Mouse (Mus musculus) cerebellum, adult 9-11 months (tissue): ENCODE measurements around the gene Actr8.

Source experiments
- DNase-seq: peaks from one replicate; pipeline ENCODE4 v3.0.0; 2022

Gene Actr8

DNA sequence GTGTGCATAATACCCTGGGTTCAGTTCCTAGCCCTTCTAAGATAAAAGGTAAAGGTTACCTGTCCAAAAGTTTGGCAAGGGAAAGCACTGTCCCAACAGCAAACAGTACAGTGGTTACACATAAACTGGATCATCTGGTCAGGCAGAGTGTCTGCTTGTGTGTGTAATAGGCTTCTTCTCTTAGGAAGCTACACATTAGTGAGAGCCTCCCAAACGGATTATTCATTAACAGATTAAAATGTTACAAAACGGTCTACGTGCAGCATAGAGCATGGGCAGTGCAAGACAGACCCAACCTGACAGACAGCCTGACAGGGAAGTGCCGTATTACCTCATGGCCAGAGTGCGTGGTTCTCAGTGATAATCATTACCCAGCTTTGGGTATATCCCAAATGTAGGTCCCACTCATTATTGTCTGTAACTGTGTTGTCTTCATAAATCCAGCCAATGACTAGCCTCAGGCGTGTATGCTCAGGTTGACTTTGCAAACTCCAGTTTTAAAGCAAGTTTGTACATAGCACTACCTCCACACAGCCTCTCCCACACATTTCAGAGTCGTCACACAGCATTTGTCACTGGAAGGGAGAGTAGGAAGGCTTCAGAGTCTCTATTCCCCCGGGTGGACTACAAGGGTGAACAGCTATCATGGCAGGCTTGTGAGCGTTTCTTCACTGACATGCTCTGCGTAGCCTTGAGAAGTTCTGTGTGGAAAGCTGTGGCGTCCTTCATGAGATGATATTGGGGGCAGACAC, 18.0 kb downstream of the Actr8 start:
- no peak for DNase-seq

DNA sequence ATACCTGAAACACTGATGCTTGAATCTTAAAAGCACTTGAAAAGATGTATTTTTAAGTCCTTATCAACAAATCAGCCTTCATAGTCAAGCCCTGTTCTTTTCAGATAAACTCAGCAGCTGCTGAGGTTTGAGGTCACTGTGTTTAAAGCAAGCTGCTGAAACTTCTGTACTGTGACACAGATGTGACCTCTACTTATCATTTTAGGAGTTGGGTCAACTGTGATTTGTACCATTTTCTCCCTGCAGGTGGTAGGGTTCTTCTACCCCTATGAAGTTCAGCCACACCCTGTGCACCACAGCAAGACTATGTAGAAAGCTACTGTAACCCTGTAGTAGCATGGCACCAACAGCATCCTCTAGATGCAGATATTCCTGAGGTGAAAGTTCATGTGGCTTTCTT, 19.2 kb downstream of the Actr8 start:
- no peak for DNase-seq

DNA sequence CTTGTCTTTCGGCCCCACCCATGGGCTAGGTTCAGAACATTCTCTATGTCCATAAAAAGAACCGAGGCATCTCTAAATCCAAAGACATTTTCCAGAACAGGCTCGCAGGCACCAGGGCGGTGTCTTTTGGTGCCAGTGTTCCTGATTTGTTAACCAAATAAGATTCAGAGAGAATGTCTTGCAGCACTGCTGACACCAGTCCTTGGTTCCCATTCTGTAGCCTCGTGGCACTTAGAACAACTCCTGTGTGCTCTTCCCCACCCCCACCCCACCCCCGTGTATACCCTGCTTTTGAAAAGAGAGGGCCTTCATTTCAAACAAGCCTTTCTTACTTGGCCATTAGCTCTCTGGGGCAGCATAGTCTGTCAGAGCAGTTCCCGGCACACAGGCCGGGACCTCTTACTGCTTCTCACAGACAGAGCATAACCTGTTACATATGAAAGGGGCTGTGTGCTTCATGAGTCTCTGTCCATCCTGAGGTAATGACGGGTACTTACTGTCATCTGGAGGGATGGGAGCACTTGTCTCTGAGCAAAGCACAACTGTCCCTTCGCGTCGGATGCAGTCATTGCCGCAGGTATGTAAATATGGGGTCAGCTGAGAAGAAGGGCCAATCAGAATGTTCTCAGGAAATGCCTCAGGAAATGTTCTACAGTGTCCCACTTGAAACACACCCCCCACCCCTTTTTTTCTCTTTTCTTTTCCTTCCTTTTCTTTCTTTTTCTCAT, 20.8 kb downstream of the Actr8 start:
- DNase-seq = no peak

DNA sequence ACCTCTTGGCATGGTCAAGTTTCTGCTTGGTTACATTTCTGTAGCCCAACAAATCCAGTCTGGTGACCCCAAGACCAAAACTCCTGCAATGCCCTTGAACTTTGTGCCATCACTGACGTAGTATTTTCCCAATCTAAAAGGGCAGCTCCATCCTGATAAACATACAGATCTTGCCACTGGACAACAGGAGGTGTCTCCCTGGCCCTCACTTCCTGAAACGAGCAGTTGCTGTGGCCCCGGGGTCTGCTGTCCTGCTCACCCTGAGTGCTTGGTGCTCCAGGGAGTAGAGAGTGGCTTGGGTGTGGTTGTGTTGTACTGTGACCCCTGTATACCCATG, 21.3 kb downstream of the Actr8 start:
- DNase-seq = no peak

DNA sequence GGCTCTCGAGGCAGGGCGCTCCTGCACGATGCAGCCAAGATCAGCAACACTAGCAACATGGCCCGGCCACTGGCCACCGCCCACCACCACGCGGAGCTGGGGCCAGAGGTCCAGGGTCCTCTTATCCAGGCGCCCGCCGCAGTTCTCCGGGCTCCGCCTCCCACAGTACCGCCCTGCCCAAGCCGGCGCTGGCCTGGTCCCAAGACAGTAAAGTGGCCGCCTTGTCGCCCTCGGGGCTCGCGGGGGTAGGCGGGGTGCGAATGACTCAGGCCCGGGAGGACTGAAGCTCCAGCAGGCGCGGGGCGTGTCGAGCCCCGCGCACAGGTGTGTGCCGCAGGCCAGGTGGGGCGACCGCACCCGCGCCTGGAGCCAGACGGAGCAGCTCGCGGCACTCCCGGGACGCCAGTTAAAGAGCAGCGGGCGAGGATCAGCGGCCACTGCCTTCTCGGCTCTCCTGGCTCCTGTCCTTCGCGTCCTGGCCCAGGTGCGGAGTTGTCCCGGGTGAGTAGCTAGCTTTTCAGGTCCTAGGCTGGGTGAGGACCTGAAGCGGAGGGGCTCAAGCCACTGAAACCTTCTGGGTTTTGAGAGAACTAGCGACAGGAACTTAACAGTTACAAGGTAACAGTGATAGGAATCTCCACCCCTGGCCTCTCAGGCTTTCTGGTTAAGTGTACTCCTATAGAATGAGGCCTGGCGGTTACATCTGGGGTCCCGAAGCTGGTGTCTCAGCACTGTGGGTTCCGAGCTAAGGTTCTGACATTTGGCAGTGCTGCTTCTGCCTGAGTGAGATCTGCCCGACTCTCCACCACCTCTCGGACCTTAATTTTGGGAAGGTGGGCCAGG, 30.8 kb downstream of the Actr8 start, which contains the start of the genes Il17rb and Chdh:
Gene Il17rb, minus strand, starts transcription at position 164 of the 843 bp plus-strand sequence.
Gene Chdh, plus strand, starts transcription at position 291 of the 843 bp plus-strand sequence.
- DNase-seq = peak; percentile 17

DNA sequence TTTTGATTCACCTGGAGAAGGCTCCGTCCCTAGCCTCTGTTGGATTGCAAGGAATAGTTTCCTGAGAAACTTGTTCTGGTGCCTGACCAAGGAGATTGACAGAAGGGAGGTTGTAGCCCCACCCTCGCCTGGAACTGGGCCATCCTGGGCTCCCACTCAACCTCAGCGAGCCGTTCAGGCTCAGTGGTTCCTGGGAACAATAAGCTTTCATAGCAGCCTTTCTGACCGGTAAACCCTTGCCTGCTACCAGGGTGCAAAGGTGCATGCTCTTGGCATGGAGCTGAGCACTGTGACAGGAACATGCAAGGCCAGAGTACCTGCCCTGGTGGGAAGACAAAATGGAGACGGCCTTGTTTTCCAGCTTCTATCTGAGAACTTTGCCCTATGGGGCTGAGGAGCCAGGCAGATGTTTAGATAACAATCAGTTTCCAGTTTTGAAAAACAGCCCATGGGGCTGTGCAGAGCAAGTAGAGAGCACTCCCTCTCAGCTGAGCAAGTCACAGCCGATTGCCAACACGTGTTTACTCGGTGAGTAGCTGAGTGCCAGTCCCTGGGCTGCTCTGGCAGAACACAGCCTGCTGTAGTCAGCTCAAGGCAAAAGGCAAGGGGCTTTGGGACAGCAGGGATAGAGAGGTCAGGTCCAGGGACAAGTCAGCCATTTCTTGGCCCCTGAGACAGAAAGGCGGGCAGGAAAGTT, 31.9 kb downstream of the Actr8 start:
- no peak for DNase-seq

DNA sequence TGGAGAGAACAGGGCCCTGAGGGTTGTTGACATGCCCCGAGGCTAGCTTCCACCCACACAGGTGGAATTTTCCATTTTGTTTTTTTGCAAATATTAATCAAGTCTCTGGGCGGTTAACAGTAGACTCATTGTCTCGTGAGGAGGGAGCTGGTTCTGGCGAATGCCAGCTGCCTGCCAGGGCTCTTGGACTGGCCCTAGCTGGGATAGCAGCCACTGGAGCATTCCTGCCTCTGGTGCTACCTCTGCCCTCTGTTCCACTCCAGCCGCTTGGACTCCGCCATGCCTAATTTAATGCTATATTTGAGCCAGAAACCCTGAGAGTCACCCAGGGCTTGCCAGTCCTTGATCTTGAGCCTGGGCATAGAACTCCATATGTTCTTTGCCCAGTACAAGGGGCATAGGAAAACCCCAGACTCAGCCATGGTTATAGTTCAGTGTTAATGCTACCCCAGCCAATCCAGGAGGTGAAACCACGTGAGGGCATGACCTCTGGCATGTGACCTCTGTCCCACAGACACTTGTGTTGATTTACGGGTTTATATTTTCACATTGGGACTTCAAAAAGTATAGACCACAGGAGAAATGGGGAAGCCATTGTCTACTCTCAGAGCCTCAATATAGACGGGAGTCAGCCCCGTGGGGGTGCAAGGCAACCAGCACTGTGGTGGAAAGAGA, 33.9 kb downstream of the Actr8 start:
- peak; percentile 33 for DNase-seq

DNA sequence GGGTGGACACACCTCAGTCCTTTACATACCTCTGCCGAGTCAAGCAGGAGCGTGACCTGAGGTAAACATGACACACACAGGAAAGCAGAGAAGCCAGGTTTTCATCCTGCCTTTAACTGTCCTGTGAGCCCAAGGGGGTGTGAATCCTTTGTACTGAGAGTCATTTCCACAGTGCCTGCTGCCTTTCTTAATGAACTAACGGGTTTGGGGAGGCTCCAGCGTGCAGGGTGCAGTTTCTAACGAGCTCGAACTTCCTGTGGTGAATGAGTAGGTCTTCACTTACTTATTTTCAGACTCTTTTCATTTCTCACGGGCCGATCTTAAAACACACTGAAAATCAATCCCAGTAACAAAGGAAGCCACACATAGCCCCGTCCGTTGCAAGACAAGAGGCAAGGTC, 36.4 kb downstream of the Actr8 start:
- no peak for DNase-seq

DNA sequence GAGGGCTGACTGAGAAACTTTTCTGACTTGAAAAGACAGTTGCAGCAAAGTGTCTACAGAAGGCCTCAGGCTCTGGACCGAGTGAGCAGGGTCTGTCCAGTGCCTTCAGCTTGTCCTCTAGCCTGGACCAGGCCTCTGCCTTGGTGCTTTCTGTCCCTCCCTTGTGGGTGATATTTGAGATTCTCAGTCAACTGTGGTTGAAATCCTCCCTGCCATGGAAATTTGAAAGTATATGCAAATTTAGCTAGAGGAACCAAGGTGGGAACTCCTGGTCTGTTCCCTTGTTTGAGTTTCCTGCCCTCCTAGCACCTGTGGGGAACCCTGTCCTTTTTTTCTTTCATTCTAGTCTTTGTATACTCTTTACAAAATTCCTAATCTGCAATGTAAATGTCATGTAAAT, 36.9 kb downstream of the Actr8 start:
- no peak for DNase-seq

DNA sequence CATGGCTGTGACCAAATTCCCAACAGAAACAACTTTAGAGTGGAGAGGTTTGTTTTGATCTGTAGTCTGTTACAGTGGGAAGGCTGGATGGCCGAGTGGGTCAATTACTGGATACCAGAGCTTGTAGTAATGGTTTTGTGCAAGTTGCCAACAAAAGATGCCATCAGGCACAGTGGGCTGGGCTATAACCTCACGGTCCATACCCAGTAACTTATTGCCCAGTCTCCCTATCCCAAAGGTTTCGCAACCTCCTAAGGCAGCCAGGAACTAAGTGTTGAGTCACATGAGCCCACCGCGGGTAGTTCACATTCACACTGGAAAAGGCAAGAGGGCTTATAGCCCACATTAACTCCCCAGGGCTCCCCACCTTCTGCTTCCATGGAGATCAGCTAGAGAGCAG, 38.5 kb downstream of the Actr8 start:
- no peak for DNase-seq

DNA sequence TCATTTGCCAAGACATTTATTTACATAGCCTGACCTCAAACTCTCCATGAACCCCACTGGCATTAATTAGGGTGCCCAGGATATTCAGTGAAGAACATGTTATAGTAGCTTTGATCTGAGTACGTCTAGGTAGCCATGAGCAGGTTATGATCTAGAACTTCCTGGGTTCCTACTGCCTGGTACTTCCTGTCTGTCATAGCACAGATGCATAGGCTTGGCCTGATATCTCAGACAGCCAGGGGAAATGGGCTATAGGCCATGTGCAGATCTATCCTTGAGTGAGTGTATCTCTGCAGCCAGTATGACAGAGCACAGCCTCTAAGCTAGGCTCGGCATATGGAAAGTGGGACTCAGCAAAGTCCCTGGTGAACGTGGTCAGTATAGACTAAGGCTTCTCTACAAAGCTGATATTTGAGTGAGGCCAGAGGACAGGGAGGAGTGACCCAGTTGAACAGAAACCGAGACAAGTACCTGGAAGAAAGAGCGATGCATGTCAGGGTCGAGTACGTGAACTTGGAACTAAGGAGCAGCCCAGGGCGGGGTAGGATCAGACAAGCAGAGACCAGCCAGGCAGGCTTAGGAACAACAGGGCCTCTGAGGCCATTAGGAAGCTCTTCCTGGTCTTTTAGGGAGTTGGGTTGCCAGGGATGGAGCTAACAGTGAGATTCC, 39.8 kb downstream of the Actr8 start:
- DNase-seq = no peak

DNA sequence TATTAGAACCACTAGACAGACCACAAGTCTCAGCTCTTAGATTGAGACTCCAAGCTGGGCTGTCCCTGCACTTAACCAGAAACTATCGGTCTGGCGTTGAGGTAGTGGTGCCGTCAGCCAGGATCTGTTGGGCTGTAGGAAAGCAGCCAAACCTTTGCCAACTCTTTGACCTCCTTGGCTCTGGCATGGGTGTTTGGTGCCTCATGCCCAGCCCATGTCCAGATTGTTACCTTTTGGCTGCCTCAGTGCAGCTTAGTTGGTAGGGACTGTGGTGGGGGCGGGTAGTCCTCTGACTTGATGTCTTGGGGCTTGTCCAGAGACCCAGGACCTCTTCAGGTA, 40.3 kb downstream of the Actr8 start:
- DNase-seq = no peak

DNA sequence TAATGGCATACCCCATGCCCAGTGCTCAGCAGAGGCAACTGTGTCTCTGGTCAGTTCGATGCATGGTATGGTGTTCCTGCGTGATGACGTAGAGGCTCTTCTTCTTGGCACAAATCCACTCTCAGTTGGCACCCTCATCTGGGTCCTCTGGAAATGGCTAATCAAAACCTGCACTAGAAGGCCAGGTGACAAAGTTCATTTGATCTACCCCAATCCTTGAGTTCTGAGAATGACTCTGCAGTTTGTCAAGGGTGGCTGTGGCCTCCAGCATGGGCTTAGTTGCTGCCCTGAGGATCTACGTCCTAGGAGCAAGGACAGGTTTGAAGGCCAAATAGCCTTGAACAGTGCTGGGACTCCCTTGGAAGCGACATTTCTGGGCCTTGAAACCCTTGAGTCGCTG, 40.7 kb downstream of the Actr8 start:
- no peak for DNase-seq

DNA sequence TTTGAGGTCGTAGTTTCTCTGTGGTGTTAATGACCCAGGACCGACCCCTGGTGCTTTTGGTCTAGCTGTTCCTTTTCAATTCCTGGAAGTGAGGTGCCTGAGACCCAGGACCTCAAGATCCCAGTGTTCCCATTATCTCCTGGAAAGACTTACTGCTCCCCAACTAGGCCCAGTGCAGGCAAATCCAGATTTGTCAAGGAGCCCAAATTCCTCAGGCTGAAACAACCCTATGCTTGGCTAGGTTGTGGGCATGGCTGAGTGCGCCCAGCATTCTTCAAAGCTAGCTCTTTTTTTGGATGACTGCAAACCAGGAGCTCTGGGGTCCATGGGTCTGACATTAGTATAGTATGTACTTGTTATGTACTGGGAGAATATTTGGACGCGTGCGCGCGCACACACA, 41.2 kb downstream of the Actr8 start:
- DNase-seq = no peak

DNA sequence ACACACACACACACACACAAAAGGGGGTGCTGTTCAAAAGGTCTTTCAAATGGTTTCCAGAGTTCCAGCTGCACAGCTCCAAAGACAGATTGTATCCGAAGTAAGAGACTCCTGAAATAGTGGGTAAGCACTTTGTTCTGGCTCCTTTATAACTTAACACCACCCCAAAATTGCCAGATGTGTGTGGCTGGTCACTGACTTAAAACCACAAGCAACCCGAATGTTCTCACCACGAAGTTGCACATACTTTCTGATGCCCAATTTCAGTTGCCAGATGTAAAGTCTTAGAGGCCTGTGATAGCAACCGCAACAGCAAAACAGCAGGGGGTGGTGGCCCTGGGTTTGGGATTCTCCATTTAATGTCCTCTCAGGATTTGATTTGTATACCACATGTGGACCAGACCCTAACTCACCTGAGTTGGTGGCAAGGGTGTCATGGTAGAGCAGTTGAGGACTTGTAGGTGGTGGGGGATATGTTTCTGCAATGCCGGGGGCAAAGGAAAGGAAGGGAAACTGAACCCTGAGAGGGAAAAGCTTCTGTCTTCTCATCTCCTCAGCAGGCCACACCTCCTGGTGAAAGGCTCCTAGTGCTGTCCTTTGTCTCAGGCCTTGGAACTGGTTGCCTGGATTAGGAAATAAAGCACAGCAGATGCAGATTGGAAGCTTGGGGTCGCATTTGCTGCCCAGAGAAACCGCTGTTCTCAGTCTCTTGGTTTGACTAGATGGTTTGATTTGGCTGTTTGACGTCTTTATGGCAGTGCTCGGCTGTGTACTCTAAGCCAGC, 41.8 kb downstream of the Actr8 start:
- no peak for DNase-seq

DNA sequence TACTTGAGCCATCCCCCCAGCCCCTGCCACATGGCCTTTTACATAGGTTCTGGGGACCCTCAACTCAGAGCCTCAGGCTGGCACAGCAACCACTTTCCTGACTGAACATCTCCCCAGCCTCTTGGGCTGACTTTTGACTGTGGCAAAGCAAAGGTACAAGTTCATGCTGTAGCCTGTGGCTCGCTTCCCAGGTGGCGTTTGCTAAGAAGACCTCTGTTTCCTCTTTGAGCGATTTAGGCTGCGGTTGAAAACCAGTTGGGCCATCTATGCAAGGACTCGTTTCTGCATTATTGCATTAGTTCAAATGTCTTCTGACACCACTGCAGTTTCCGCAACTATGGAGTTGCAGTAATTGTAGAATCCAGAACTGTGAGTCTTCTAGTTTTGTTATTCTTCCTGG, 44.3 kb downstream of the Actr8 start:
- DNase-seq = no peak

DNA sequence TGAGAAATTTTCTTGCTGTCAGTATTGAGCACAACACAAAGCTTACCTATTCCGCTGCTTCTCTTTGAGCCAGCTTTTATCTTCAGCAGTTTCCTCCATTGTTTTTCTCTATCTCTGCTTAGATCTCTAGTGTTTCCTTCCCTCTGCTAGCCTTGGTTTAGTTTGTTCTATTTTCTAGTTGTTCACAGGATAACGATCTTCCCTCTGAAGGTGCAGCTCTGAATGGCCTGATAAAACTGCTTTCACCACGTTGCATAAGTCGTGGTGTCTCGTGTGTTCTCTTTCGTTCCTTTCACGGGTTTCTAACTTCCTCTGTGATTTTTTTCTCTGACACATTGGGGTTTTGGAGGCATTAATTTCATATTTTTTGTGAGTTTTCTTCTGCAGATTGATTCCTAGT, 46.2 kb downstream of the Actr8 start:
- DNase-seq = no peak

DNA sequence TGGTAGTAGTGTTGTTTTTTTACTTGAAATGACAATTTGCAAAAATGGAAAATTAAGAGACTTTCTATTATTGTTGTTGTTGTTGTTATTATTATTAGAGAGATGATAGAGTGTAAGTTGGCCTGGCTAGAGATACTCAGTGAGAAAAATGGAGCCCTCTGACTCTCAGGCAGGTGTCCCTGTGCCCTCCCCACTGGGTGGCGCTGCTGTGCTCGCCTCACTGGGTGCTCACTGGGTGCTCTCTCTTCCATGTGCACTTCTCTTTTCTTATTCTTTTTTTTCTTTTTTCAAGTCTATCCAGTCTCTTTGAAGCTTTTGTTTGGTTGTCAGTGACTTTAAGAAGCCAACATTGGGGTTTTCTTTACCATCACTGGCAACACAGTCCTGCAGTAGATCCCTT, 49.2 kb downstream of the Actr8 start:
- DNase-seq = no peak

DNA sequence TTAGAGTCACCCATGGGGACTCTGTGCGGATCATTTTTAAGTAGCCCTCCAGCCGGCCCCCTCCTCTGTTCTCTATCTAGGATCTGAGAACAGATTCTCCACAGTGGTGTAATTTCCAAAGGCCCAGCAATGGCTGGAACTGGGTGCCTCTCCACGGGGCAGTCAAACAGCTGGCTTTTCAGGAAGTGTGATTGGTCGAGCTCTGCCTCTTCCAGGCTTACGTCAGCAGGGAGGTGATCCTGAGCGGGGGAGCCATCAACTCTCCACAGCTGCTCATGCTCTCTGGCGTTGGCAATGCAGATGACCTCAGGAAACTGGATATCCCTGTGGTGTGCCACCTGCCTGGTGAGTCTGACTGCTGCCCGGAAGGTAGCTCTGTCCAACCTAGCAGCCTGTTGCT, 55.3 kb downstream of the Actr8 start:
- DNase-seq = no peak

DNA sequence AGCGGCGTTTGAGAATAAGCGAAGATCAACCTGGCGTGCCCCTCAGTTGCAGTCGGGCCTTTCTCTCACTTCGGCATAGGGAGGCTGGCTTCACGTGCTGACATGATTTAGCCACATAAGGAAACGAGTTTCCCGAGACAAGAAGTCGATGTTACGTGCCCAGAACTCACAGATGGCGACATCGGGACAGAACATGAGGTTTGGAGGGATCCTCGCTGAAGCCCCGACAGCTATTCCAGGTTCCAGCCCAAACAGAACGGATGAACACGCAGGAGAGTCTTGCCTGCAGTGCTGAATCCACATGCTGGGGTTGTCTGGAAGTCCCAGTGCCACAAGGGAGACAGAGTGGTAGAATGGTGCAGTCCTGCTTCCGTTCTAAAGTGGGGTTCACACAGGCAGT, 60.3 kb downstream of the Actr8 start:
- no peak for DNase-seq

DNA sequence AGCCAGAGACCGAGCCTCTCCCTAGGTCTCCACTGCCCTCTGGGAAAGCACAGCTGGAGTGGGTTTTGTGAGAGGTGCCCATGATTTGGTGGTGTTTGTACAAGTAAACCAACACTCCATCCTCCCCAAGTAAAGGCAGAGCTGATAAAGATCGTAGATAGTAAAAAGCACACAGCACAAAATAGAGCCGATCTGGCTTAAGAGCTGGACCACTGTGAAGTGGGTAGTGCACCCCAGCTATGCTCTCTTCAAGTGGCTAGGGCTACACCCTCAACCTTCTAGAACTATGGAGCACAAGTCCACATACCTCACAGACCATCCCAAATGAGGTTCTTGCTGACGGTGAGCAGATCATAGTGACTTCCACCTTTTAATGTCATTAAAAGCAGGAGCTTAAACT, 61.3 kb downstream of the Actr8 start:
- DNase-seq = no peak
